Mouse (Mus musculus): ENCODE data around the gene Chst2.

- TF ChIP-seq CTCF (IDR thresholded peaks at IDR 0.05): no peak
- TF ChIP-seq POLR2A (IDR thresholded peaks at IDR 0.05; ENCODE audit: insufficient read depth, low read depth, low read length): no peak
Measured at GRCm38 (mm10) chr9:95428277-95428676, 21.8 kb upstream of the Chst2 start.

Data from heart, adult 2 months (tissue).